Mouse (Mus musculus) olfactory bulb, adult 2 months (tissue): ENCODE measurements around the gene Fam167b.

Source experiments
- CTCF ChIP-seq: fragments of 200-500 bp; IDR thresholded peaks from 2 replicates; pipeline ENCODE4 v1.5.1; 2012; ENCODE audit warnings: low read depth, mild to moderate bottlenecking, low read length, moderate library complexity; ENCODE audit not compliant: insufficient read depth
- POLR2A ChIP-seq: fragments of 200-500 bp; IDR thresholded peaks from 2 replicates; pipeline ENCODE4 v1.6.1; 2012; ENCODE audit warnings: mild to moderate bottlenecking, low read depth, low read length, moderate library complexity; ENCODE audit not compliant: insufficient read depth

DNA sequence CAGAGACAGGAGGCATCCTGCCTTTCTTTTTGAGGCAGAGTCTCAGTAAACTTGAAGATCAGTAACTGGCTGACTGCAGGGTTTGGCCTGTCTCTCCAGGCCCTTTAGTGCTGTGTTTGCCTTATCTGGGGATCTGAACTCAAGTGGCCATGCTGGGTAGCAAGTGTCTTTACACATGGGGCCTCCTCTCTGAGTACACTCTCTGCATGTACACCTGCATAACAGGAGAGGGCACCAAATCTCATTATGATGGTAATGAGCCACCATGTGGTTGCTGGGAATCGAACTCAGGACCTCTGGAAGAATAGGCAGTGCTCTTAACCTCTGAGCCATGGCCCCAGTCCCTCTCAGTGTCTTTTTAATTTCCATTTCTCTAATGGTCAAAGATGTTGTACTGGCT, 3.9 kb upstream of the Fam167b start:
- TF ChIP-seq POLR2A, result no peak
- TF ChIP-seq CTCF, result no peak
